Mouse (Mus musculus) forebrain, embryonic 10.5 days (tissue): Measurements from ENCODE around the gene Pigu. TPM values are rescaled to one million over a fixed set of nuclear protein-coding genes. Genes with fewer than 3 reads are reported as not detected.

Experiments used
- DNase-seq: peaks from one replicate; pipeline ENCODE4 v3.0.0-alpha.2; 2017; ENCODE audit warnings: low spot score; ENCODE audit errors: extremely low spot score
- H3K27ac ChIP-seq: fragments of 300-500 bp; sonication (generic); 2 replicates; pipeline ENCODE4 v1.5.1; 2016; ENCODE audit warnings: mild to moderate bottlenecking
- H3K27me3 ChIP-seq: fragments of 300-500 bp; sonication (generic); 2 replicates; pipeline ENCODE4 v1.6.1; 2016; ENCODE audit warnings: mild to moderate bottlenecking; ENCODE audit not compliant: poor library complexity, severe bottlenecking
- H3K36me3 ChIP-seq: fragments of 300-500 bp; sonication (generic); replicated peaks from 2 replicates; pipeline ENCODE4 v1.6.1; 2016; ENCODE audit warnings: mild to moderate bottlenecking, moderate library complexity
- H3K4me1 ChIP-seq: fragments of 300-500 bp; sonication (generic); 2 replicates; pipeline ENCODE4 v1.6.1; 2016
- H3K4me3 ChIP-seq: fragments of 300-500 bp; sonication (generic); 2 replicates; pipeline ENCODE4 v1.5.1; 2016; ENCODE audit warnings: mild to moderate bottlenecking, moderate library complexity
- H3K9me3 ChIP-seq: fragments of 300-500 bp; sonication (generic); 2 replicates; pipeline ENCODE4 v1.6.1; 2016; ENCODE audit warnings: mild to moderate bottlenecking, moderate library complexity
- WGBS: fragments of 180-500 bp; shearing (Covaris S2); methylation state at CpG from one replicate; pipeline ENCODE4 v1.1.7; 2016; 5-methylcytosine and 5-hydroxymethylcytosine counted together
- microRNA counts: library from miRNA; unstranded; fragments of <30 nt; microRNA quantifications from one replicate; lab custom pipeline; 2017
- microRNA-seq: library from miRNA; unstranded; fragments of <30 nt; microRNA quantifications from one replicate; pipeline ENCODE4, GENCODE M21; 2017
- polyA plus RNA-seq: library from polyadenylated mRNA; unstranded; fragments of >200 nt; fragmentation: Nextera tagmentation; extraction: Ambion mirVana; gene quantifications from 2 replicates; pipeline ENCODE4 v1.2.1, GENCODE M21; 2016

Pigu gene
- polyA plus RNA-seq, 1 experiment from 2014 or later, result 52.6 TPM

DNA sequence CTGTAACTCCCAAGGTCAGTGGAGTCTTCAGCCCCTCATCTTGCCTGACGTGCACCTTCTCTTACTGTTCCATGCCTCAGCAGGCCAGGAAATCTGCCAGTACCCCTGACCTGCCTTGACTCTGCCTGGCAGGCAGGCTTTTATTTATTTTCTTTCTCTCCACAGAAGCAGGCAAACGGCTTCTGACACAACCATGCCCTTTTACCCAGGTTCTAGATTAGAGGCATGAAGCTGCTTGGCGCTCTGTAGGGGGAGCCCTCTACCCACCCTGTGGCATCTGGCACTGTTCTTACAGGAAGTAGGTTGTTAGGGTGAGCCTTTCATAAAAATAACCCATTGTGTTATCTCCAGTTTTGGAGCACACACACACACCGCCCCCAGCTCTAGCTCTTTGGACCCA is 116.3 kb downstream of the Pigu start:
- peaks cover 57% of the 10 kb centered on the region for H3K36me3 ChIP-seq
- no peak for DNase-seq
- no peak overlapping the region for H3K27ac ChIP-seq
- no peaks in the 10 kb centered on the region for H3K9me3 ChIP-seq
- H3K27me3 ChIP-seq, result no peaks in the 10 kb centered on the region
- no peak overlapping the region for H3K4me3 ChIP-seq
- H3K4me1 ChIP-seq, result peaks cover 20% of the 10 kb centered on the region
- WGBS, result 81% methylated on average over 4 of the region's 4 CpGs

DNA sequence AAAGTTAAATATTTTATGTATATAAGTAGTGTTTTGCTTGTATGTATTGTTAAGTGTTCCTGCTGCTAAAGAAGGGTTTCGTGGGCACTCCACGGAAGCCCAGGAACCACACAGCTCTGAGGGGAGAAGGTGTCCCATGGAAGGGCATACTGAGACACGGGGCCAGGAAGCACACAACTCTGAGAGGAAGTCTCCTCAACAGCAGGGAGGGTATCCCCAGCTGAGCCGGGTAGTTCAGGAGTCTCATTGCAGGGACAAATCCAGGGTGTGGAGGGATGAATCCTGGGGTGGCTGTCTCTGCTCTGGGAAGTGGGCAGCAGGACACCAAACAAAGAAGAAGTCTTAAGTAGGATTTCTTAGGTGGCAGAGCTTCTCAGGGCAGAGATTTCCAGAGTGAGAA is 120.0 kb downstream of the Pigu start:
- Histone ChIP-seq H3K27me3 (no peaks in the 10 kb centered on the region), H3K36me3 (peaks cover 21% of the 10 kb centered on the region), H3K27ac (peak overlapping the region; percentile 98), H3K4me3 (peak overlapping the region; percentile 90), H3K4me1 (peaks cover 27% of the 10 kb centered on the region), H3K9me3 (no peaks in the 10 kb centered on the region)
- no peak for DNase-seq
- WGBS, result 28% methylated on average over 4 of the region's 4 CpGs

DNA sequence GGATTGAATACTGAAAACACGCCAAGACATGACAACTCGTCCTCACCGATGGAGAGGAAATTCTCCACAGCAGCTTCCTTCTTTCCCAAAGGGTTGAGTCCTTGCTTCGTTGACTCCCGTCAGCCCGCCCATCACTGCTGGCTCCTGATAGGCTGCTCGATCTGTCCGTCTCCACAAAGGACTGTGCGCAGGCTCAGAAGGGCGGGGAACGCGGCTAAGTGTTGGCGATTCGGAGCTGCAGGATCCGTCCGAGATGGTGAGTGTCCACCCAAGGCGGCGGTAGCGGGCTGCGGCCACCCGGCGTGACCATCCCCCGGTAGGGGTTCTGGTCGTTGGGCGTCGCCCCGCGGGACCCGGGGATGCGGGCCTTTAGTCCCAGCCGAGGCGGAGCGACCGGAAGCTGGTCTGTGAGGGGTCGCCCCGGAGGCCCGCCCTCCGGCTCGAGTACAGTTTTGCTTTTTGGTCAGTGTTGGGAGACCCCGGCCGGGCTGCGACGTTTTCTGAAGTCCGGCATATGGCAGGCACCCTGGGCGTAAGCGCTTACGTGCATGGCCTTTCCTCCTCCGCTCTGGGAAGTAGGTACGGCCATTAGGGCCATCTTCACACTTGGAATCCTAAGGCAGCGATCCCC is 120.8 kb downstream of the Pigu start, which contains the start of gene Dynlrb1:
TSS of gene Dynlrb1 (plus strand) at position 172 of the 631 bp plus-strand sequence.
- Histone ChIP-seq H3K36me3 (peaks cover 16% of the 10 kb centered on the region), H3K27me3 (no peaks in the 10 kb centered on the region), H3K4me3 (peak within 1 kb of the TSS; percentile 90), H3K27ac (peak within 1 kb of the TSS; percentile 98), H3K4me1 (peaks cover 27% of the 10 kb centered on the region), H3K9me3 (no peaks in the 10 kb centered on the region)
- DNase-seq, result peak; percentile 98
- WGBS, result under 1% methylated on average over 50 of the region's 50 CpGs

DNA sequence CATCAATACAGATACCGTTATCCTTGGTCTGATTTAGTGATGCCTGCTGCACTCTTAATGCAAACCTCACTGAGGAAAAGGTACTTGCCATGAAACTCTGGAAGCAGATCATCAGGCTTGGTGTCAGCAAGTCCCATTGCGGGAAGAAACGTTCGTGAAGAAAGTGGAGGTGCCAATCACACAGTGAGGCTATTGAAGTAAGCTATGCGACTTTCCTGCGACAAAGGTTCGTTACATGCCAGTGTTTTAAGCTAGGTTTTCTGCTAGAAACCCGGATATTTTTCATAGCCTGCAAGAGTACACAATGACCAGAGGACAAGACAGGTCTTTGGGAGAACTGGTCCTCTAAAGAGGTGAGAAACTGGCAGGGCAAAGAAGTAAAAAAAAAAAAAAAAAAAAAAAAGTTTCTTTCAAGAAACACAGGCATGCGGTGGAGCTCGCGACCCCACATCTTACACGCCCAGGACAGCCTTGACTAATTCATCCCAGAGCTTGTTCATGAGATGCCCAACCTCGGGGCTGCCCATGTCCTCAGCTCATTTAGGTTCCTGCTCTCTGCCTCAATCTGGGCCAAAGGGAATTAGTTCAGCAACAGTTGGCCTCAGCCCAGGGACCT is 121.4 kb downstream of the Pigu start:
- peak overlapping the region; percentile 98 for H3K27ac ChIP-seq
- no peak for DNase-seq
- peaks cover 11% of the 10 kb centered on the region for H3K36me3 ChIP-seq
- no peaks in the 10 kb centered on the region for H3K27me3 ChIP-seq
- 7% methylated on average over 13 of the region's 13 CpGs for WGBS
- peak overlapping the region; percentile 90 for H3K4me3 ChIP-seq
- peaks cover 27% of the 10 kb centered on the region for H3K4me1 ChIP-seq
- no peaks in the 10 kb centered on the region for H3K9me3 ChIP-seq

MicroRNA genes within 50 kb of the gene (microRNA counts, 519-probe panel; counts per million panel counts)
- microRNA mmu-miR-695 (lab: Ali Mortazavi, UCI), result 341 counts per million, percentile 65 among the panel's probes with 10 or more counts

Small RNA genes within 50 kb of the gene (microRNA-seq; reads per million reads assigned to microRNA genes)
- not detected for gene Mir695

Other genes with a start within 250 kb of the Pigu start
- gene Itch, start 223.9 kb downstream of the Pigu start, polyA plus RNA-seq, result 54.7 and 58.7 TPM in 2 replicates
- gene Dynlrb1, start 120.9 kb downstream of the Pigu start, polyA plus RNA-seq, result 383 and 398 TPM in 2 replicates
- gene Map1lc3a, start 81.1 kb downstream of the Pigu start, polyA plus RNA-seq, result 87.1 TPM in 2 replicates
- gene Trp53inp2, start 23.6 kb upstream of the Pigu start, polyA plus RNA-seq, result 28.9 and 33.7 TPM in 2 replicates
- 22.9 and 23.7 TPM in 2 replicates for gene Ncoa6, start 116.5 kb upstream of the Pigu start, polyA plus RNA-seq
- gene Acss2, start 160.5 kb upstream of the Pigu start, polyA plus RNA-seq, result 13.1 and 14.3 TPM in 2 replicates
- gene Ggt7, start 160.8 kb upstream of the Pigu start, polyA plus RNA-seq, result 9.8 and 10.9 TPM in 2 replicates
- gene Gss, start 235.4 kb upstream of the Pigu start, polyA plus RNA-seq, result 22.6 and 24.2 TPM in 2 replicates